Mouse (Mus musculus): ENCODE measurements around the gene Mnt.
A peak's percentile ranks its signal among the peaks of the same experiment; 100 is the strongest.

Gene Mnt

GRCm38 (mm10) chr11:74850998-74851661, 20.4 kb downstream of the Mnt start:
- no peak for DNase-seq

- DNase-seq: peak; percentile 88
Measured at GRCm38 (mm10) chr11:74857756-74858155, 27.0 kb downstream of the Mnt start.

DNA sequence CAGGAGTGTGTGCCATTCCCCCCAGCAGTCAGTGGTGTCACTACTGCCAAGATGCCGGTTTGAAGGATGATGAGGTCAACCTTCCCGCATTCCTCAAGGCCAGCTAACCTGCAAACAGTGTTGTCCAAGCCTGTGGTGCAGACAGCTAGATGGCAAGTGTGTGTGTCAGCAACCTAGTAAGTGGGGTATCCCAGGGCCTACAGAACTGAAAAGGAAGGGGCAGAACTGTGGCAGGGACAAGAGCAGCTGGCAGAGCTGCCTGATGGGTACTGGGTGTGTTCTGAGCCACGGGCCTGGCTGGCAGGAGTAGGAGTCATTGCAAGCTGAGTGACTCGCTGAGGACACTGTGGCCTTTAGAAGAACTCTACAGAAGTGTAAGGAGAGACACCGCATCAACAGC, 31.4 kb downstream of the Mnt start:
- peak; percentile 91 for DNase-seq

GRCm38 (mm10) chr11:74863471-74863870, 32.8 kb downstream of the Mnt start:
- DNase-seq: peak; percentile 91

DNA sequence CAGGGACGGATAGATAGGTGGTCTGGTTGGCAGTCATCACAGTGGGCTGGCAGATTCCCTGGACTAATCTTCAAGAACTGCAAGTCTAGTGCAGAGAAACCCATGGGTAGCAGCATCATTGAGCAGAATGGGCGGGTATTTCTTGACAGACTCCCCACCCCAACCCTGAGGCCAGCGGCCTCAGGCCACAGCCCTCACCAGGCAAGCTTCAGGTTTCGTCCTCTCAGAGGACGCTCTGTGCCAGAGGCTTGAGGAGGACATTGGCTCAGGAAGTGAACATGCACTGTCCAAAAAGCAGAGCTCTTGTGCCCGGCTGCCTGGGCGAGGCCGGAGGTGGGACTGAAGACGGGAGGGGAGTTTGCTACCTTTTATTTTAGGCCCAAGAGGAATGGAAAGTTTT, 33.7 kb downstream of the Mnt start:
- peak; percentile 87 for DNase-seq

DNA sequence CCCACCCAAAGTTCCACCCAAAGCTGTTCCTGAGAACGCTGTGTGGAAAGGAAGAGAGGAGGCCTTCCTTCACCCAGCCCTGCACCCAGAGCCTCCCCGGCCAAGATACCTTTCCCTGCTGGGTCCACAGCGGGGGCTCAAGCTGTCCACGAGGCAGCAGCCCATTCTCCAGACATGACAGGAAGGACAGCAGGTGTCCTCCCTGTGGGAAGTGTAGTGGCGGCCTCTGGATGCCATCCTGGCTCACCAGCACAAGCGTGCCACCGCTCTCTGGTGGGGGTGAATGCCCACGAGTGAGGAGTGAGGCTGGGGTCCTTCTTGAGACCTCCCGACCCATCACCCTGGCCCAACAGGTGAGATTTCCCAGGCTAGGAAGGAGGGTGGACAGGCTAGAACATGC, 34.5 kb downstream of the Mnt start:
- DNase-seq: peak; percentile 89

DNA sequence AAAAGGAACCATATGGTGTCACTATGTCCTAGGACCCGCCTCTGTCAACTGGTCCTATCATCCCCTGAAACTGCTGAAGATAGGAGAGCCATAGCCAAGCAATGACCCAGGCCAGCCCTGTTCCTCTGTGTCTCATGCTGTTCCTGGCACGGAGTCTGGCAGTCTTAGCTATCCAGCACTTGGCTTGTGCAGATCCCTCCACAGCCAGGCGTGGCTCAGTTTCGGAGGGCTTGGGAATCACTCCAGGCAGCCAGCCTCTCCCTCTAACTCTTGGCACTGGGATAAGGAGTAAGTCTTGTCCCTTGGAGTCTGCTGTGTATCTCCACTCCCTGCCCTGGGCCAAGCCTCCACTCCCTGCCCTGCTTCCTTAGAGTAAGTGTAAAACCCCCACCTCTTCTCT, 35.9 kb downstream of the Mnt start:
- peak; percentile 99 for DNase-seq

- peak; percentile 99 for DNase-seq
Measured at GRCm38 (mm10) chr11:74867181-74867580, 36.5 kb downstream of the Mnt start.

DNA sequence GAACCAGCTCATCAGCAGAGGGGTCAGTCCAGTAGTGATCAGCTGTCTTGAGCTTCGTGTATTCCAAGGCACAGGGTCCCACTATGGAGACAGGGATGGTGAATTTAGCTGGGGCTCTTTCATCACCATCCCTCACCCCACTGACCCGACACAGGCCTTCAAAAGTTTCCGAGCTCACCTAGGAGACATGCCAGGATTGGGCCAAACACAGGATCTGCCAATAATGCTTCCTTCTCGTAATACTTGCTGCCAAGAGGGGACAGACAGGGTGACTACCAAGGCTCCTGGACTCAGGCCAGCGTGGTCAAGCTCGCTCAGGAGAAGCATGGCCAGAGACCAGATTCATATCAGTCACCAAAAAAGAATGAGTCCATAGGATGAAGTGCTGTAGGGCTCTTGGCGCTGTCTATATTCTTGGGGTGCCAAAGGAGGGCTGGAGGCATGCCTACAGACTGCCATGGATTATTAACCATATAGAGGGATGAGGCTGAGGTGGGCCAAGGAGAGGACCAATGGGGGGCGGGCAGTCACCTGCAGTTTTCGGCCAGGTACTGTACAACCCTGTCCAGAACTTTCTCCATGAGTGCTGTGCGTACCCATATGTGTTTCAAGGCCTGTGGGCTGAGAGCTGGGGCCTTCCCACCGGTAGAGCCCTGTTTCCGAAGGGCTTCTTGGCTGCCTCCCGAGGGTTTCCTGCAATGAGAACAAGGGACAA, 37.5 kb downstream of the Mnt start:
- DNase-seq: peak; percentile 91

- no peak for DNase-seq
Measured at GRCm38 (mm10) chr11:74869603-74870002, 38.9 kb downstream of the Mnt start.

- DNase-seq: no peak
Measured at GRCm38 (mm10) chr11:74870544-74870943, 39.8 kb downstream of the Mnt start.

- DNase-seq: no peak
Measured at GRCm38 (mm10) chr11:74870991-74871622, 40.4 kb downstream of the Mnt start.

- DNase-seq: no peak
Measured at GRCm38 (mm10) chr11:74874630-74875029, 43.9 kb downstream of the Mnt start.

GRCm38 (mm10) chr11:74876801-74877200, 46.1 kb downstream of the Mnt start:
- DNase-seq: peak; percentile 98

DNA sequence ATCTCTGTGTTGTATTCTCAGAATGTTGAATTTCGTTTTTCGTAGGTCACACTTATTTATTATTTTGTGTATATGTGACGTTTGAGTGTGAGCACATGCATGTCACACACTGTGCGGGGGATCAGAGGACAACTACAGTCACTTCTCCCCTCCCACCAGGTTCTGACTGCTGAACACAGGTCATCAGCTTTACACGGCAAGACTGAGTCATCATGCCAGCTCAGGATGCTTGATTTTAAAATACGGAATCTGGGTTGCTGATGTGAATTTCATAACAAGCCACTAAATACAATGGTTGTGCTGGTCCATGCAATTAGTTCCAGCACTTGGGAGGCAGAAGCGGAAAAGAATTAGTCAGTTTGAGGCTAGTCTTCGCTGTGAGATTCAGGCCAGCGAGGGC, 50.3 kb downstream of the Mnt start:
- DNase-seq: no peak

GRCm38 (mm10) chr11:74881979-74882378, 51.3 kb downstream of the Mnt start:
- DNase-seq: no peak

GRCm38 (mm10) chr11:74883098-74883497, 52.4 kb downstream of the Mnt start:
- DNase-seq: no peak

DNA sequence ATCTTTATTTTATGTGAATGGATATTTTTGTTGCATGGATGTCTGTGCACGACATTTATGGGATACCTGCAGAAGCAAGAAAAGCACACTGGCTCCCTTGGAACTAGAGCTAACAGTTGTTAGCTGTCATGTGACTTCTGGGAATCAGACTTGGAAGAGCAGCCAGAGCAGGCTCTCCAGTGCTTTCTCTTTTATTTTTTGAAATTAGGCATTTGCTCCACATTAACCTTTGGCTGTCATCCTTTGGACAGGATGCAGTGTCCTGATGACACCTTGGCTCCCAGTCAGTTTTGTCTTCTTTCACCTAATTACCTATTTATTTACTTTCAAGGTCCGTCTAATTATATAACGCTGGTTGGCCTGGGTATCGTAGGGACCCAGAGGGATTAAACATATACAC, 63.9 kb downstream of the Mnt start:
- DNase-seq: no peak

All from heart, adult 11 months (tissue).